Mouse (Mus musculus): ENCODE measurements around the gene Ascc1.

DNA sequence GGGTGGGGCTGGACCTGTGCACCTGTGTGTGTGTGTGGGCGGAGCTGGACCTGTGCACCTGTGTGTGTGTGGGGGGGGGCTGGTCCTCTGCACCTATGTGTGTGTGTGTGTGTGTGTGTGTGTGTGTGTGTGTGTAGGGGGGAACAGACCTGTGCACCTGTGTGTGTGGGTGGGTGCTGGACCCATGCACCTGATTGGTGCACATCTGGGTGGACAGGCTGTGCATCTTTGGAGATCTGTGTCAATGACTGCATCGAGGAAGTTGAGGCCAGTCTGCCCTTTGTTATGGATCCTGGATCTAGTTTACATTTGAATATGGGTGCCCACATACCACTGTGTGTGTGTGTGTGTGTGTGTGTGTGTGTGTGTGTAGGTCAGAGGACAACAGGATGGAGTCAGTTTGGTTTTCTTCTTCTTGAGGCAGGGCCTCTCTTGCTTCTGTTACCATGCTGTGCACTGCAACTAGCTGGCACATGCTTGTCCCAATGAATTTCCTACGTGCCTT lies 139.1 kb downstream of the Ascc1 start:
- TF ChIP-seq POLR2A (IDR thresholded peaks at IDR 0.05; ENCODE audit: borderline replicate concordance, low read depth, low read length) (no peak), CTCF (IDR thresholded peaks at IDR 0.05; ENCODE audit: low read depth, low read length) (no peak)

Data from bone marrow macrophage, adult 2 months (primary cell).